Mouse (Mus musculus): Measurements from ENCODE around the gene Acot5.

Acot5 gene

GRCm38 (mm10) chr12:84119584-84119983, 50.5 kb downstream of the Acot5 start:
- DNase-seq (ENCODE audit: low read depth, low spot score) = no peak
